Mouse (Mus musculus) heart, postnatal 14 days (tissue): ENCODE results near the gene Sdccag8. TPM values are rescaled to one million over a fixed set of nuclear protein-coding genes. Genes with fewer than 3 reads are reported as not detected.

Experiments
- DNase-seq, 2 experiments: peaks; one replicate each; pipeline ENCODE4 v3.0.0; 2021 to 2022
- intact Hi-C: fragments of 180-260 bp; cut with DNase I; formaldehyde crosslinking; loops from one replicate; pipeline ENCODE4 v1.15.1; 2025
- total RNA-seq, 2 experiments: library from RNA; stranded (reverse); gene quantifications; 2 replicates each; pipeline ENCODE4 v1.2.3; 2021

Sdccag8 gene
- total RNA-seq, 2 experiments from 2014 or later, result 5.2 to 5.9 TPM

DNA sequence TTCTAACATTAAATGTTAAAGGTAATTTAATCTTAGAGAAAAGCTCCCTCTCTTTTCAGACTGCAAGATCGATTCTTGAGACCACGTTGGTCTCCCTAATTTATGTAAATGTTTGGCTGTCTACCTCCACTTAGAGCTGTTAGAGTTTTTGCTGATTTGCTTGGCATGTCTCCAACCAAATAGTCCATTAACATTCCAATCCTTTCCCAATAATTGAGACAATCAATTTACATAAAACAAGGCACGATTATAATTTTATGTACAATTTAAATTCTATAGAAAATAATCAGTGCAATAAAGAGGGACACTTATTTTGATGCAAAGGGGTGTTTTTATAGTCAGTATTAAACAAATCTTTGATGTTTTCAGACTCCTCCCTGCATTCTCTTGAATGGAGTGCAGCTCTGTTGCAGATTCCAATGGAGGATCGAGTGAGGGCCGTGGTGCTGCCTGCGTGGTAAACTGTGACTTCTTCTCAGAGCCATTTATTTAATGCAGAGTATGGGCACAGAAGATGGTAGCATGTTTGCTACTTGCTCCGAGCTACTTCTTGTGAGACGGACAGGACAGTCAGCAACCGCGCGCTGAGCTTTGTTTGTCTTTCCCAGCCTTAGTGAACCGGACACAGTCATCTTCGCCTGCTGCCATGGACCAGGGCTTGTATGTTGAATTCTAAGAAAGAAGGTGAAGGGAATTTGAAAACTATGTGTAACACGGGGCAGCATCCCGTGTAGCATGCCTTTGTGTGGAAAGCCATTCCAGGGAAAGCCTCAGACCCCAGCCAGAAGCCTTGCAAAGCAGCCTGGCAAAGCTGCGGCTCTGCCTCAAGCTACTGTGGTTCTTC lies 156.4 kb downstream of the Sdccag8 start:
- no peak for DNase-seq
- intact Hi-C loops, result no loop called here

GRCm38 (mm10) chr1:176971479-176971797 lies 157.0 kb downstream of the Sdccag8 start:
- intact Hi-C loops, result no loop called here
- no peak for DNase-seq

DNA sequence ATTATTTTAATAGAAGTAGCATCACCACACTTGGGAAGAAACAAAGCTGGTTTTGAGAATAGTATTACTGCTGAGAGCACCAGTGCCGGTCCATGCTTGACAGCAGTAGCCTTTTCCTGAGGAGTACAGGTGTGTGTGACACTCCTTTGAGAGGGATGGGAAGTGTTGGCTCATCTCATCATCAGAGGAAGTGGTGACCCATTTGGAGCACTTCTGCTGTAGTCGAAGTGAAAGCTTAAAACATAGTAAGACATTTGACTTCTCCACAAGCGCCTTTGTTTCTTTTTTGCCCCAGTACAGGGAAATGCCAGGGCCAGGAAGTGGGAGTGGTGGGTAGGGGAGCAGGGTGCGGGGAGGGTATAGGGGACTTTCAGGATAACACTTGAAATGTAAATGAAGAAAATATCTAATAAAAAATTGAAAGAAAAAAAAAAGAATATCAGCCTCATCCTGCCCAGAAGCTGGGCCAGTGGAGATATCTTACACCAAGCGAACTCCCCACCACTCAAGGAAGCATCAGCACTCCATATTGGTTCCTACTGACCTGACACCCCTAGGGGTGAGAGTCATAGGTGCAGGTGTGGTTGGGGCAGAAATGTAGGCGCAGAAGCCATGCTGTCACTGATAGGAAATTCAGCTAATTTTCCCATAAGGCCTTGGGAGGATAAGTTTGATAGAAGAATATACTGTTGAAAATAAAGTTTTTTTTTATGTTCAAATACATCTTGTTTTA lies 159.1 kb downstream of the Sdccag8 start:
- no peak for DNase-seq
- intact Hi-C loops, result no loop called here

DNA sequence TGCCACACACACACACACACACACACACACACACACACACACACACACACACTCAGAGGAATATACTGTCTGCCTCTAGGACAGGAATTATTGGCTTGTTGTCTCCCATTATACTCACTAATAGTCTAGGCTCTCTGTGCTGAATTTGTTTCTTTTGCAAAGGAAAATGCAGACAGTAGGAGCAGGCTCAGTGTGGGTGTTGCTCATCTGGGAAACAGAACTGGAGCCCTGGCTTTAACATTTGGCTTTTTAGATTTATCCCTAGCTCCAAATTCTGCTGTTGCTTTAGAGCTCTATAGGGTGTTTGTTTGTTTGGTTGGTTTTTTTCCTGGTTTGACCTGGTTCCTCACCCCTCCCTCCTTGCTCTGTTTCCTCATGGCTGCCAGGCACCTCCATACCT lies 164.8 kb downstream of the Sdccag8 start:
- no peak for DNase-seq
- intact Hi-C loops, result no loop called here

DNA sequence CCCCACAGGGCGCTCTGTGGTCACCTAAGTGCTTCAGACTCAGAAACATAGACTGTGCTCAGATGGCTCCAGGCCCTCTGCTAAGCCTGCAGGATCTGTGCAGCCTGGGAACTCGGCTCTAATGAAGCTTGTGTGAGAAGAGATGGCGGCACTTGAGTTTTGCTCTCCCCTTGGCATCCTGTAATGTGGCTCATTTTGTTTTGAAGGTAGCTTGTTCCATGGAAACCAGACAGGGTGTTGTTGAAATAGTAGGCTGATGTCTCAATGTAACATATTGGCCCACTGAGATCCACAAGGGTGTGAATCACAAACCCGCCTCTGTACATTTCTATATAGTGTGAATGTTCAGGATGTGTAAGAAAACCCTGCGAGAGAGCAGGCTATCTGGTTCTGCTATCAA lies 165.7 kb downstream of the Sdccag8 start:
- DNase-seq, result no peak
- intact Hi-C loops, result loop anchor here (10.0 kb wide), 1 partner anchor 725 kb away; no protein-coding TSS in a partner anchor

GRCm38 (mm10) chr1:176980801-176981400 lies 166.4 kb downstream of the Sdccag8 start:
- no peak for DNase-seq
- intact Hi-C loops, result loop anchor here (10.0 kb wide), 1 partner anchor 724 kb away; no protein-coding TSS in a partner anchor

- intact Hi-C loops, result loop anchor here (10.0 kb wide), 1 partner anchor 723 kb away; no protein-coding TSS in a partner anchor
- DNase-seq, result no peak
Observed at GRCm38 (mm10) chr1:176981511-176981910, 167.1 kb downstream of the Sdccag8 start.

DNA sequence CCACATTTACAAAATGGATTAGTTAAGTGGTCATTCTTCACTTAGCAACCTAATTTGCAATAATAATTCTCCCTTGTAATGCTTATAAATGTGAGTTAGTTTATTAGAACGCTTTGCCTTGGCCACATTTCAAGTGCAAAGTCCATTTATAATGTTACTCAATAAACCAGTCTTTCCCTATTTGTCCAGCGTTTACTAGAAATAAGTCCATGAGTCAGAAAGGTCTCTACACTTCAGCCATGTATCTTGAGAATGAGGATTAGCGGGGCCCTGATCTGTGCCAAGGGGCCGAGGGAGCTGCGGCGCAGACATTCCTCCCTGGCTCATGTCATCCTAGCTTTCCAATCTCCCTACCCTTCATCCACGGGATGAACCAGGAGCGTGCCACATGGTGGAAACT lies 168.2 kb downstream of the Sdccag8 start:
- no peak for DNase-seq
- intact Hi-C loops, result loop anchor here (10.0 kb wide), 1 partner anchor 722 kb away; no protein-coding TSS in a partner anchor

- no peak for DNase-seq
- intact Hi-C loops, result loop anchor here (10.0 kb wide), 1 partner anchor 719 kb away; no protein-coding TSS in a partner anchor
Observed at GRCm38 (mm10) chr1:176985691-176986090, 171.2 kb downstream of the Sdccag8 start.

GRCm38 (mm10) chr1:176986275-176986674 lies 171.8 kb downstream of the Sdccag8 start:
- intact Hi-C loops, result loop anchor here (10.0 kb wide), 1 partner anchor 719 kb away; no protein-coding TSS in a partner anchor
- no peak for DNase-seq

DNA sequence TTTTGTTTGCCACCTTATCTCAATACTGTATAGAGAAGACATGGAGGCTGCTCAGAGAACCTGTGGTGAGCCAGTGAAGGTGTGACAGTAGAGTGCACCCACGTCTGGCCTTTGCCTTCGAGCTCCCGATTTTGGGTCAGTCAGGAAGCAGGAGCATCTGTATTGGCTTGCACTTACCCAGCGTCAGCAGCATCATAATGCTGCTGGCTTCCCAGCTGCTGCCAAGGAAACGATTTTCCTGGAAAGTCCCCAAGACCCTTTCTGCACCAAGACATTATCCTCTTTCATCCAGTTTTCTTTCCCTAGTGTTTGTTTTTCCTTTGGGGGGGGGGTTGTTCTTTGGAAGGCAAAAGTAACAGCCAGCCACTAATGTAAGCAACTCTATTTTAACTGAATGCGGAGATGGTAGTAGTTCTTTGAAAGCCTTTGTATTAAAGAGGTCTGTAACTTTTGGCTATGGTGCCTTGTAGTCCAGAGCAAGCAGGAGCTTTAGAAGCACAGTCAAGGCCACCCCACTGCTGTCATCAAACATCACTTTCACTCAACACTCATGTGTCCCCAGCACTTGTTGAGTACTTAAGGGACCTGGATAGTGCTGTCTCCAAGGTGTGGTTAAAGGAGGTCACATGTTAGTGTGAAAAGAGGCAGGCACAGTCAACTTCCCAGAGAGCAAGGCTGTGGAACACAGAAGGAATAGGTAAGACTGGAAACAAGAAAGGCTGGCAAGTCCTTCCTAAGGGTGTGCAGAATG lies 172.7 kb downstream of the Sdccag8 start:
- intact Hi-C loops, result loop anchor here (10.0 kb wide), 1 partner anchor 718 kb away; no protein-coding TSS in a partner anchor

DNA sequence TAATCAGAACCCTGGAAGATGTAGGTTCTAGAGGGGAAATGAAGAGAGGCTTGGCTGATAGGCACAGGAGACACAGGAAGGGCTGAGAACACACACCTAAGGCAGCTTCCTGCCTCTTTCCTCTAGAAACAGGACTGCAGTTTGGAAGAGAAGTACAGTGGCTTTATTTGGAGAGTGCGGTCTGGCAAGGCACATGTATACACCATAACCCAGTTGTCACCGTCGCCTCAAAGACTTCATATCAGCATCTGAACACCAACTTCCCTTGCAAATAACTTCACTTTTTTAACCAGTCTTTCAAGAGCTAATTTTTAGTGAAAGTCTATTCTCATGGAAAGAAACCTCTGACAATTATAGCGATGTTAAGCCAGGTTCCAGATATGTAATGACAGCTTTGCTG lies 177.0 kb downstream of the Sdccag8 start:
- intact Hi-C loops, result no loop called here
- DNase-seq, result no peak

More for the DNA sequence above, 172.7 kb downstream of the Sdccag8 start:
- DNase-seq, result peak in 1 of 2 experiments; percentile 37

- no peak for DNase-seq
- intact Hi-C loops, result no loop called here
Observed at GRCm38 (mm10) chr1:176992517-176992916, 178.1 kb downstream of the Sdccag8 start.

- intact Hi-C loops, result no loop called here
- DNase-seq, result no peak
Observed at GRCm38 (mm10) chr1:176993141-176994010, 178.9 kb downstream of the Sdccag8 start.

GRCm38 (mm10) chr1:176994087-176994486 lies 179.6 kb downstream of the Sdccag8 start:
- intact Hi-C loops, result no loop called here
- no peak for DNase-seq

DNA sequence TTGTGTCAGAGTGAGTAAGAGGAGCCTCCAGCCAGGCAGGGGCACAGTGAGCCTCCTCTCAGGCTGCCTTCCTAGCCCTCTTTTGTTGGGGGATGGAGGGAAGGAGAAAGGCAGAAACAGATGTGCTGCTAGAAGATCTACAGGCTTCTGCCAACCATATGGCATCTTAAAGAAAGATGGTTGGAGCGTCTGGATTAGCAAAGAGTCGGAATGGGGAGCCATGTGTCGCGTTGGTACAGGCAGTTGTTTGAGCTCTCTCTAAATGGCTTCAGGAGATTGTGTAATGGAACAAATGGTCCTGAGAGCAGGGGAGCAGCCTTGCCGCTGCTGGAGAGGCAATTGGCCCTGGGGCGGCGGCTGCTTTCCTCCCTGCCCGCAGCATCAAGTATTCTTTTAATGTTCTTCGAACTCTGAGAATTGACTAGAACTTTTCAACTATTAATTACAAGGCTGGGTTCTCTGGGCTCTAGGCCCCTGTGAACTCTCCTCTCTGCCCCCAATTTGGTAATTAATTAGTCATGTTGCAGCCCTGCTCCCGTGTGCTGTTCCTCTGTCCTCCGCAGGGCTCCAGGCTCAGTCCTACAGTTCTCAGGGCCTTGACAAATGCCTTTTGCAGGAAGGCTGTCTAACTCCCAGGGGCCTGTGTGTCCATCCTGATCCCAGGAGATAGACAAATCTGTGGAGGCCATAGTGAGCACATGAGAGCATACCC lies 180.4 kb downstream of the Sdccag8 start:
- intact Hi-C loops, result no loop called here
- DNase-seq, result no peak

GRCm38 (mm10) chr1:176995419-176995775 lies 180.9 kb downstream of the Sdccag8 start:
- intact Hi-C loops, result no loop called here
- DNase-seq, result no peak

GRCm38 (mm10) chr1:176996166-176996565 lies 181.7 kb downstream of the Sdccag8 start:
- intact Hi-C loops, result no loop called here
- DNase-seq, result no peak
